Comparison of ENCODE assay signal across 9 mouse cellular contexts in the genomic region with DNA sequence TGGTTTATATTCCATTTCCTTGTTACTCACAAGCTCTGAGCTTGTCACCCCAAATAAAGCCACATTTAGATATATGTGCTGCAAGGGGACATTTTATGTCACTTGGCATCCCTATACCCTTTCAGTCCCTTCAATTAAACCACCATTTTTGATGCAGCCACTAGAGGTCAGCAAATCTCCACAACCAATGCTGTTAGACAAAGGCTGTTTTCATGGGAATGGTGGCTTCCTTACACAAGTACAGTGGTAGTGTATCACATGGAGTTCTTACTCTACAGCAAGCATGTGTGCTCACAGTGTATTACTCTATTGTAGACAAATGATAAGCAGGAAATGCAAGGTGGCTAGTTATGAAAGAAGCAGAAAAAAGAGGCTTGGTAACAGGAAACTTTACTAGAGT. TPM values are rescaled to one million over a fixed set of nuclear protein-coding genes. Genes with fewer than 3 reads are reported as not detected.
DNase-seq lines count a peak whose midpoint lies in the region; ATAC-seq and TF ChIP-seq lines count a peak whose summit lies in the region.
"Had no signal": no experiment of that assay in that cellular context is flagged by ENCODE, and none has a peak within 500 bp of the region (broad histone marks: within the 10 kb centered on the region; RNA-seq: fewer than 3 reads in every experiment).

No protein-coding gene starts in this region.

- no peak overlapping the region for H3K27ac ChIP-seq in hindbrain, embryonic 14.5 days

- CTCF ChIA-PET in Patski (lab: Charles Lee), result interaction anchor here (1.0 kb wide), 1 partner anchor 474 kb away, joined by 3 read pairs; no protein-coding TSS in a partner anchor

- no peak overlapping the region for H3K4me2 ChIP-seq in hindbrain, embryonic 14.5 days (replicated peaks)

- H3K36me3 ChIP-seq in hindbrain, embryonic 14.5 days (replicated peaks; ENCODE audit: control insufficient read depth, insufficient read depth), result no peaks in the 10 kb centered on the region

- no peaks in the 10 kb centered on the region for H3K4me1 ChIP-seq in hindbrain, embryonic 14.5 days (replicated peaks; ENCODE audit: control insufficient read depth, insufficient read depth, low read length)

- H3K9ac ChIP-seq in hindbrain, embryonic 14.5 days, result no peak overlapping the region

- peak; percentile 64 for TF ChIP-seq CTCF in Patski (IDR thresholded peaks at IDR 0.05)

- no peaks in the 10 kb centered on the region for H3K9me3 ChIP-seq in hindbrain, embryonic 14.5 days (ENCODE audit: control insufficient read depth, low read length)

- peak; percentile 13 for DNase-seq in Patski (ENCODE audit: low read depth, low spot score)
- peak; percentile 80 for DNase-seq in cerebellum, adult 9-10 months
- DNase-seq in hindbrain, embryonic 14.5 days (ENCODE audit: low spot score), result peak; percentile 97
- DNase-seq in layer of hippocampus, postnatal 10 days (ENCODE audit: low spot score in 2 of 2), result peak; percentile 81 to 86
- DNase-seq in lung, postnatal 25 days (ENCODE audit: low spot score), result peak; percentile 87
- DNase-seq in retina, postnatal 7 days (ENCODE audit: low read depth, low spot score), result peak; percentile 75
- DNase-seq in urinary bladder, postnatal 36 days (ENCODE audit: low spot score in 2 of 2), result peak; percentile 66 to 74

- POLR2A ChIA-PET in Patski (lab: Charles Lee), result no interaction called here

- no peak overlapping the region for H3K4me3 ChIP-seq in hindbrain, embryonic 14.5 days (replicated peaks; ENCODE audit: low read length)
- H3K4me3 ChIP-seq: myocyte had no signal

- in situ Hi-C loops in Patski (cut with MboI; ENCODE audit: low pct_unique_long_range_greater_than_20kb), result loop anchor here (5.0 kb wide), 2 partner anchors 91 to 241 kb away; partner anchors contain the start of gene Ugcg

- ATAC-seq in Patski, result no peak
- peak; percentile 95 for ATAC-seq in frontal cortex, adult (ENCODE audit: low TSS enrichment)
- peak; percentile 93 for ATAC-seq in hindbrain, embryonic 14.5 days (ENCODE audit: low FRiP score)

- H3K27me3 ChIP-seq in Patski, result no peaks in the 10 kb centered on the region
- H3K27me3 ChIP-seq in hindbrain, embryonic 14.5 days (ENCODE audit: control insufficient read depth, insufficient read depth, low read length), result no peaks in the 10 kb centered on the region; the same call in 1 of the 2 replicates

RNA-seq across cellular contexts. Expression of gene AI481877, which starts 42.4 kb away (rescaled TPM):
- 0.01 TPM for polyA plus RNA-seq in Patski (2021)
- polyA plus RNA-seq in hindbrain, embryonic 14.5 days (2014; fragmentation: Nextera tagmentation; extraction: Ambion mirVana), result not detected in 2 replicates
- not detected for total RNA-seq in layer of hippocampus, postnatal 10 days (2021)

Comparison
In these comparisons a context has a peak if more than half of its experiments do, and no peak if none do; other contexts are left out.
1. DNase-seq: peak in every context shown above with its lines; median percentile 97 in hindbrain, embryonic 14.5 days; 87 in lung, postnatal 25 days; 84 in layer of hippocampus, postnatal 10 days; 80 in cerebellum, adult 9-10 months; 75 in retina, postnatal 7 days; 70 in urinary bladder, postnatal 36 days; 13 in Patski.